Mouse (Mus musculus) CH12.LX (cell line): ENCODE data around the gene Ccz1.
A peak's percentile ranks its signal among the peaks of the same experiment; 100 is the strongest.

Experiments used
- CTCF ChIP-seq, 2 experiments: IDR thresholded peaks in 1 of 2; conservative IDR thresholded peaks in 1 of 2; 2 replicates each; pipeline ENCODE4 v1.5.1; 2011 to 2012; ENCODE audit warnings: low read depth in 2 of 2, low read length in 2 of 2, improper control_type of control experiment in 1 of 2, inconsistent platforms in 1 of 2, mild to moderate bottlenecking in 1 of 2, moderate library complexity in 1 of 2
- EP300 ChIP-seq: IDR thresholded peaks from 2 replicates; pipeline ENCODE4 v1.6.1; 2011; ENCODE audit warnings: low read length, improper control_type of control experiment
- GABPA ChIP-seq: IDR thresholded peaks from 2 replicates; pipeline ENCODE4 v1.6.1; 2012; ENCODE audit warnings: low read depth, low read length, improper control_type of control experiment, inconsistent platforms; ENCODE audit not compliant: insufficient replicate concordance
- POLR2A ChIP-seq: IDR thresholded peaks from 2 replicates; pipeline ENCODE4 v1.6.1; 2011; ENCODE audit warnings: low read depth, mild to moderate bottlenecking, improper control_type of control experiment, low read length
- SMC3 ChIP-seq: IDR thresholded peaks from 2 replicates; pipeline ENCODE4 v1.6.1; 2011; ENCODE audit warnings: low read depth, low read length, improper control_type of control experiment

DNA sequence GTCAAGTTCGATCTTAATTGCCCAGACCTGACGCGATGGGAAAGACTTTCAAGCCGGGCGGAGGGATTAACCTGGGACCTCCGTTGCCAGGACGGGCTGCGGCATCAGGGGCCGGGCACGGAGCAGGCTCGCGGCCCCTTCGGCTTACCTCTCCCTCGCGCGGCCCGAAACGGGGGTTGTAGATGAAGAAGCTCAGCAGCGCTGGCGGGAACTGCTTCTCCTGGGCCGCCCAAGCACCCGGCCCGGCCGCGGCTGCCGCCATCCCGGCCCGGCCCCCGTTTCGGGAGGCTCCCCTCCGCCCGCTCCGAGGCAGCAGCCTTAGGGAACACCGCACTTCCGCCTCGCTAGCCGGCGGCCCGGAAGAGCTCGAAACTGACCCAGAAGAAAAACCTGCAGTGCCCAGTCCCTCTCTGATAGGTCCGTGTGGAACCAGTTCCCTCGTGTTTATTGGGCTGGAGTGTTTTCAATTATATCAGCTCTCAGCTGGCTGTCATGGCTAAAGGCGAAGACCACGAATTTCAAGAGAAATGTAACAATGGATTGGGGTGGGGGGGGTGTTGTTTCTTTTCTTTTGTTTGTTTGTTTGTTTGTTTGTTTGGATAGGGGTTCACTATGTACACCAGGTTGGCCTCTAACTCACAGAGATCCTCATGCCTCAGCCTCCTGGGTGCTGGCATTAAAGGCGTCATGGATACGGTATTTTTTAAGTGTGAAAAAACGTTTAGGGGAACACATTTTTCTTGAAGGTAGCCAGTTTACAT, at the start of gene Ccz1:
- TF ChIP-seq SMC3 (no peak), POLR2A (peak; percentile 74; the same call in 1 of the 2 replicates), EP300 (no peak), CTCF (conservative IDR thresholded peaks at IDR 0.05 in 1 of 2, IDR thresholded peaks at IDR 0.05 in 1 of 2; ENCODE audit: low read depth in 2 of 2, low read length in 2 of 2) (no peak), GABPA (peak; percentile 55; the same call in 1 of the 2 replicates)
